Mouse (Mus musculus): ENCODE measurements around the gene Srd5a3. TPM values are rescaled to one million over a fixed set of nuclear protein-coding genes. Genes with fewer than 3 reads are reported as not detected.

Srd5a3 gene
- polyA plus RNA-seq, 1 experiment: 7.8 TPM

DNA sequence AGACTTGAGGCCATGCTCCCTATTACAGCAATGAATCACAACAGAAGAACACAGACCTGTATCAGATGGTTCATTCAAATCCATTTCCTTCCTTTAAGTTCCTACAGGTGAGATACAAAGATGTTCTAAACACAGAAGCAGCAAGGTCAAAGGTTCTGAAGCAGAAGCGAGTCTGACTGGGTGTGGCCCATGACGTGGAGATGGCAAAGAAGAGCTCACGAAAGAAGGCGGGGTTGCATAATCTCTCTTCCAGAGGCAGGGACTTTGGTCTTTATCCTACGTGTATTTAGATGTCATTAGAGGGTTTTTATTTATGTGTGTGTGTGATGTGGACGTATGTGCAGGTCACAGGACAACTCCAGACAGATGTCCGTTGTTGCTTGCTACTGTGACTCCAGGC, 37.6 kb downstream of the Srd5a3 start:
- Histone ChIP-seq H3K27me3 (ENCODE audit: control insufficient read depth, insufficient read depth, low read length) (no peaks in the 10 kb centered on the region), H3K4me1 (ENCODE audit: control insufficient read depth, insufficient read depth, low read length) (peaks cover 4% of the 10 kb centered on the region; the same call in 1 of the 2 replicates), H3K27ac (ENCODE audit: control insufficient read depth, insufficient read depth, low read depth, low read length) (no peak overlapping the region), H3K36me3 (ENCODE audit: control insufficient read depth, insufficient read depth, low read length) (no peaks in the 10 kb centered on the region), H3K4me3 (ENCODE audit: control insufficient read depth, low read depth, low read length) (no peak overlapping the region)
- TF ChIP-seq POLR2A (IDR thresholded peaks at IDR 0.05; ENCODE audit: control insufficient read depth, low read depth, low read length) (no peak), CTCF (IDR thresholded peaks at IDR 0.05; ENCODE audit: control insufficient read depth, insufficient read depth, insufficient replicate concordance, low read depth, low read length) (no peak)

- peaks cover 4% of the 10 kb centered on the region for H3K4me1 ChIP-seq (ENCODE audit: control insufficient read depth, insufficient read depth, low read length)
- no peaks in the 10 kb centered on the region for H3K27me3 ChIP-seq (ENCODE audit: control insufficient read depth, insufficient read depth, low read length)
- no peak overlapping the region for H3K27ac ChIP-seq (ENCODE audit: control insufficient read depth, insufficient read depth, low read depth, low read length)
- no peak for TF ChIP-seq CTCF (IDR thresholded peaks at IDR 0.05; ENCODE audit: control insufficient read depth, insufficient read depth, insufficient replicate concordance, low read depth, low read length)
- TF ChIP-seq POLR2A (IDR thresholded peaks at IDR 0.05; ENCODE audit: control insufficient read depth, low read depth, low read length): no peak
- H3K36me3 ChIP-seq (ENCODE audit: control insufficient read depth, insufficient read depth, low read length): no peaks in the 10 kb centered on the region
- no peak overlapping the region for H3K4me3 ChIP-seq (ENCODE audit: control insufficient read depth, low read depth, low read length)
These were observed 39.1 kb downstream of the Srd5a3 start for GRCm38 (mm10) chr5:76179171-76179570.

- TF ChIP-seq CTCF (IDR thresholded peaks at IDR 0.05; ENCODE audit: control insufficient read depth, insufficient read depth, insufficient replicate concordance, low read depth, low read length) (no peak), POLR2A (IDR thresholded peaks at IDR 0.05; ENCODE audit: control insufficient read depth, low read depth, low read length) (no peak)
- H3K4me3 ChIP-seq (ENCODE audit: control insufficient read depth, low read depth, low read length): peak overlapping the region; percentile 36
- no peaks in the 10 kb centered on the region for H3K36me3 ChIP-seq (ENCODE audit: control insufficient read depth, insufficient read depth, low read length)
- peaks cover 4% of the 10 kb centered on the region for H3K4me1 ChIP-seq (ENCODE audit: control insufficient read depth, insufficient read depth, low read length)
- H3K27me3 ChIP-seq (ENCODE audit: control insufficient read depth, insufficient read depth, low read length): no peaks in the 10 kb centered on the region
- H3K27ac ChIP-seq (ENCODE audit: control insufficient read depth, insufficient read depth, low read depth, low read length): no peak overlapping the region
These were observed 39.7 kb downstream of the Srd5a3 start for GRCm38 (mm10) chr5:76179791-76180190.

GRCm38 (mm10) chr5:76182326-76182725, 42.3 kb downstream of the Srd5a3 start:
- H3K27me3 ChIP-seq (ENCODE audit: control insufficient read depth, insufficient read depth, low read length): no peaks in the 10 kb centered on the region
- H3K4me1 ChIP-seq (ENCODE audit: control insufficient read depth, insufficient read depth, low read length): peaks cover 8% of the 10 kb centered on the region
- no peak overlapping the region for H3K27ac ChIP-seq (ENCODE audit: control insufficient read depth, insufficient read depth, low read depth, low read length)
- H3K36me3 ChIP-seq (ENCODE audit: control insufficient read depth, insufficient read depth, low read length): no peaks in the 10 kb centered on the region
- TF ChIP-seq CTCF (IDR thresholded peaks at IDR 0.05; ENCODE audit: control insufficient read depth, insufficient read depth, insufficient replicate concordance, low read depth, low read length): no peak
- no peak for TF ChIP-seq POLR2A (IDR thresholded peaks at IDR 0.05; ENCODE audit: control insufficient read depth, low read depth, low read length)
- no peak overlapping the region for H3K4me3 ChIP-seq (ENCODE audit: control insufficient read depth, low read depth, low read length)

DNA sequence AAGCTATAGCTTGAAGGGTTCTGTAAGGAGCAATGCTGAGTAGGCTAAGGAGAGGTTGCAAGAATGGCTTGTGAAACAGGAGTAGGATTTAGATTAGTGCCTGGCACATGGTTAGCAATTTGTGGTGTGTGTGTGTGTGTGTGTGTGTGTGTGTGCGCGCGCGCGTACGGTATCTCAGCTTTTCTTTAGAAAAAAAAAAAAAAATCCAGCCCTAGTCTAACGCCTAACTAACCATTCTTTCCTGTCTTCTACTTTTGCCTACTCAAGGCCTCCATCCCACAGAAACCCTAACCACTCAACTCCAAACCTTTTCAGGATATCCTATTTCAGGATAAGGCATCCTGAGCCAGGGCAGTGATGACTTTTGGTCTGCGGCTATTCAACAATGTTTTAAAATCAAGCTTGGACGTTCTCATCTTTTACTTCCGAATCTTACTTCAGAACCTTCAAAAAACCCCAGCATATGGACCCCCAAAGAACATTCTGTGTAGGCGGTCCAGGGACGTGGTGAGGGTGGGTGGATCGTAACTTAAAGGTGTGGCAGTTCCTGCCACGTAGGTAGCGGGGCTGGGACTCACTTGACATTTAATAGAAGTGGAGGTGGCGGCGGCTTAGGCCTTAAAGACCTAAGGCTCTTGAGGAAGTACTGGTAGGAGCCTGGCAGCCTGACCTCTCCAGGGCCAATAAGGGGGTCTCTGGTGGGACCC, 43.1 kb downstream of the Srd5a3 start:
- Histone ChIP-seq H3K4me1 (ENCODE audit: control insufficient read depth, insufficient read depth, low read length) (peaks cover 8% of the 10 kb centered on the region), H3K27ac (ENCODE audit: control insufficient read depth, insufficient read depth, low read depth, low read length) (peak overlapping the region; percentile 87), H3K36me3 (ENCODE audit: control insufficient read depth, insufficient read depth, low read length) (no peaks in the 10 kb centered on the region), H3K27me3 (ENCODE audit: control insufficient read depth, insufficient read depth, low read length) (no peaks in the 10 kb centered on the region), H3K4me3 (ENCODE audit: control insufficient read depth, low read depth, low read length) (peak overlapping the region; percentile 98)
- TF ChIP-seq CTCF (IDR thresholded peaks at IDR 0.05; ENCODE audit: control insufficient read depth, insufficient read depth, insufficient replicate concordance, low read depth, low read length) (no peak), POLR2A (IDR thresholded peaks at IDR 0.05; ENCODE audit: control insufficient read depth, low read depth, low read length) (no peak)

GRCm38 (mm10) chr5:76183750-76184261, 43.7 kb downstream of the Srd5a3 start, which contains the start of gene Tmem165:
TSS of gene Tmem165 (plus strand) at chr5:76183880.
- TF ChIP-seq CTCF (IDR thresholded peaks at IDR 0.05; ENCODE audit: control insufficient read depth, insufficient read depth, insufficient replicate concordance, low read depth, low read length): no peak
- TF ChIP-seq POLR2A (IDR thresholded peaks at IDR 0.05; ENCODE audit: control insufficient read depth, low read depth, low read length): peak; percentile 96
- Histone ChIP-seq H3K36me3 (ENCODE audit: control insufficient read depth, insufficient read depth, low read length) (no peaks in the 10 kb centered on the region), H3K27ac (ENCODE audit: control insufficient read depth, insufficient read depth, low read depth, low read length) (peak within 1 kb of the TSS; percentile 97), H3K4me3 (ENCODE audit: control insufficient read depth, low read depth, low read length) (peak within 1 kb of the TSS; percentile 98), H3K4me1 (ENCODE audit: control insufficient read depth, insufficient read depth, low read length) (peaks cover 5% of the 10 kb centered on the region), H3K27me3 (ENCODE audit: control insufficient read depth, insufficient read depth, low read length) (no peaks in the 10 kb centered on the region)

- TF ChIP-seq CTCF (IDR thresholded peaks at IDR 0.05; ENCODE audit: control insufficient read depth, insufficient read depth, insufficient replicate concordance, low read depth, low read length) (no peak), POLR2A (IDR thresholded peaks at IDR 0.05; ENCODE audit: control insufficient read depth, low read depth, low read length) (no peak)
- Histone ChIP-seq H3K27ac (ENCODE audit: control insufficient read depth, insufficient read depth, low read depth, low read length) (peak overlapping the region; percentile 97), H3K4me3 (ENCODE audit: control insufficient read depth, low read depth, low read length) (peak overlapping the region; percentile 98), H3K27me3 (ENCODE audit: control insufficient read depth, insufficient read depth, low read length) (no peaks in the 10 kb centered on the region), H3K4me1 (ENCODE audit: control insufficient read depth, insufficient read depth, low read length) (peaks cover 4% of the 10 kb centered on the region), H3K36me3 (ENCODE audit: control insufficient read depth, insufficient read depth, low read length) (no peaks in the 10 kb centered on the region)
These were observed 44.4 kb downstream of the Srd5a3 start for GRCm38 (mm10) chr5:76184286-76185080.

All from testis, adult 2 months (tissue).